Mouse (Mus musculus) midbrain, embryonic 14.5 days (tissue): ENCODE results near the gene Col6a4. TPM values are rescaled to one million over a fixed set of nuclear protein-coding genes. Genes with fewer than 3 reads are reported as not detected.

Source experiments
- ATAC-seq: fragments of 200-750 bp; cut with Nextera tagmentation; 2 replicates; pipeline ENCODE4 v1.8.0; 2017; ENCODE audit warnings: moderate number of reproducible peaks, moderate library complexity; ENCODE audit not compliant: low FRiP score, low TSS enrichment
- DNase-seq: peaks from one replicate; pipeline ENCODE4 v3.0.0-alpha.2; 2015
- H3K27ac ChIP-seq: fragments of 300-500 bp; sonication (generic); replicated peaks from 2 replicates; pipeline ENCODE4 v1.5.1; 2014; ENCODE audit warnings: mild to moderate bottlenecking, low read depth, low read length, moderate library complexity
- H3K27me3 ChIP-seq: fragments of 300-500 bp; sonication (generic); 2 replicates; pipeline ENCODE4 v1.6.1; 2014; ENCODE audit warnings: low read length, control low read depth, mixed read lengths; ENCODE audit not compliant: control insufficient read depth, insufficient read depth
- H3K36me3 ChIP-seq: fragments of 300-500 bp; sonication (generic); 2 replicates; pipeline ENCODE4 v1.6.1; 2014; ENCODE audit warnings: low read length, control low read depth; ENCODE audit not compliant: control insufficient read depth, insufficient read depth
- H3K4me1 ChIP-seq: fragments of 300-500 bp; sonication (generic); 2 replicates; pipeline ENCODE4 v1.6.1; 2014; ENCODE audit warnings: mild to moderate bottlenecking, antibody characterized with exemption, low read length, control low read depth; ENCODE audit not compliant: control insufficient read depth, insufficient read depth
- H3K4me2 ChIP-seq: fragments of 300-500 bp; sonication (generic); 2 replicates; pipeline ENCODE4 v1.6.1; 2014; ENCODE audit warnings: mild to moderate bottlenecking, low read length, moderate library complexity
- H3K4me3 ChIP-seq: fragments of 300-500 bp; sonication (generic); replicated peaks from 2 replicates; pipeline ENCODE4 v1.5.1; 2014; ENCODE audit warnings: low read depth, low read length
- H3K9ac ChIP-seq: fragments of 300-500 bp; sonication (generic); replicated peaks from 2 replicates; pipeline ENCODE4 v1.6.1; 2014; ENCODE audit warnings: mild to moderate bottlenecking, low read length, moderate library complexity
- H3K9me3 ChIP-seq: fragments of 300-500 bp; sonication (generic); 2 replicates; pipeline ENCODE4 v1.6.1; 2016; ENCODE audit warnings: low read length, control low read depth, mixed read lengths; ENCODE audit not compliant: control insufficient read depth
- WGBS: fragments of 180-500 bp; shearing (Covaris S2); extraction: QIAGEN DNeasy Blood & Tissue Kit; methylation state at CpG from one replicate; pipeline ENCODE4 v1.1.7; 2014; 5-methylcytosine and 5-hydroxymethylcytosine counted together
- polyA plus RNA-seq: library from polyadenylated mRNA; unstranded; fragments of >200 nt; fragmentation: Nextera tagmentation; extraction: Ambion mirVana; gene quantifications from 2 replicates; pipeline ENCODE4 v1.2.1, GENCODE M21; 2014

Col6a4 gene
- polyA plus RNA-seq, 1 experiment from 2014 or later, result 0.38 TPM

DNA sequence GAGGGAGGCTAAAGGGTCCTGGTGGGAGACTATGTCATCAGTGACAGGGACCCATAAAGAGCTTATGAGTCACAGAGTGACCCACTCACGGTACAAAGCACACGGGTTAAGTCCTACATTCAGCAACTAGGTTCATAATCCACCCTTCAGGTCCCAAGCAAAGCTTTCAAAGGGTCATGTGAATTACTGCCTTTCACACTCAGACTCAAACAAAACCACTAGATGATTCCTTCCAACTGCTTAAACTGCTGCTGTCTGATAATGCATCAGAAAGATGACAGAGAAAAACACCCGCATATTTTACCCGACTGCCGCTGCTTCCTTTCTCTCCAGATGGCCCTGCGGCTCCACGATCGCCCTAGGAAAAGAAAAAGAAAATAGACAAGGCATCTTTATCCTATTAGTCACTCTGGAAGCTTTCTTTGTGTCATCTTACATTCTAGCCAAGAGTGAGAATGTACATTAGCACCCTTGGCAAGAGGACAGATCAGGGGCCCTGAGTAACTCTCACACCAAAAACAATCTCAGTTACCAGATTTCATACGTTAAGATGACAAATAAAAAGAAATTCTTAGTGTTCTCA, 52.6 kb downstream of the Col6a4 start:
- ATAC-seq, result no peak; the same call in 1 of the 2 replicates
- H3K4me1 ChIP-seq, result no peaks in the 10 kb centered on the region
- H3K4me2 ChIP-seq, result no peak overlapping the region
- peak overlapping the region; percentile 8; the same call in 1 of the 2 replicates for H3K27ac ChIP-seq
- H3K4me3 ChIP-seq, result no peak overlapping the region
- H3K9ac ChIP-seq, result no peak overlapping the region
- no peaks in the 10 kb centered on the region for H3K27me3 ChIP-seq
- DNase-seq, result peak; percentile 49
- H3K36me3 ChIP-seq, result no peaks in the 10 kb centered on the region
- H3K9me3 ChIP-seq, result no peaks in the 10 kb centered on the region
- WGBS, result 25% methylated on average over 9 of the region's 9 CpGs

DNA sequence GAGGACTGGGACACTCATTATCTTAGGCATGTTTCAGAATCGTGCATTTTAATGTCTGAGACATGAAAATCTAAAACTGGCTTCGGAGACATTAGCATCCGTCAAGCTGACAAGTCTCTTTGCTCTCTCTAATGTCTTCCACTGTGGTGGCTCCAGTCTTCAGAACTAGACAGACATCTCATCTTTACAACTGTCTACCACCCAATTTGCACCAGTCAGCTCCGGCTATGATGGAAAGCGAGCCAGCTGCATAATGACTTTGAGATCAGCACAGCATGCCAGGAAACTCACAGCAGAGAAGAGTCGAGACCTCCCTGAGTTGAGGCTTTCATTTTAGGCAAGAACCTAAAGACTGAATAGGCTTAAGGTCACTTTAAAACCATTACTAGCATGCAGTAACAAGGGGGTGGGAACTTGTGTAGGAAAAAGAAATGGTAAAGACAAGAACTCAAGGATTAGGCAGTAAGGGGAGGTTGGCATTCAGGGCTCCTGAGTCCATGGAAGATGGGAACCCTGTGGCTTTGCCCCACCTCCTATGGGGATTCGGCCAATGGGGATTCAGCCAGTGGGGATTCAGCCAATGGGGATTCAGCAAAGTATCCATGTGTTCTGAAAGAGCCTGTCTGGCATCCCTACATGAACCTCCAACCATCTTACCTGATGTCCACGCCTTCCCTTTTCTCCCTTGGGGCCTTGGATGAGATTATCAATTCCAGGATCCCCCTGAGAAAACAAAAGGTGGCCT, 56.5 kb downstream of the Col6a4 start:
- DNase-seq (no peak), ATAC-seq (no peak)
- Histone ChIP-seq H3K27me3 (no peaks in the 10 kb centered on the region), H3K9me3 (no peaks in the 10 kb centered on the region), H3K4me2 (no peak overlapping the region), H3K36me3 (no peaks in the 10 kb centered on the region), H3K27ac (no peak overlapping the region), H3K4me1 (no peaks in the 10 kb centered on the region), H3K4me3 (no peak overlapping the region), H3K9ac (no peak overlapping the region)
- WGBS, result 79% methylated on average over 8 of the region's 8 CpGs

DNA sequence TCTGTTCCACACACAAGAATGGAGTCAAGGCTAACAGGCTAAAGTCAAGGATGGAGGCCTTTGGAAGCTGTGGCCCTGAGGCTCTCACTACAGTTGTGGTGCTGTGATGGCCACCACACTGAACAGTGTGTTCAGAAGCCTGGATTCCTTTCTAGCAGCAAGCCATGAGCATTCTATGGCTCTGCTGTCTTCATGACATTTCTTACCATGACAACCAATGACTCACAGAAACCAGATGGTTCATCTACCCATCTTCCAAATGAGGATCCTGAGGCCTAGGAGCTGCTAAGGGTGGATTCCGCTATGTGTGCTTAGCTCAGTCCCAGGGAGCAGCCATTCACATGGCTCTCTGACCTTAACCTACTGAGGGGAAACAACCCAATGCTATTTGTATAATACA, 57.3 kb downstream of the Col6a4 start:
- Histone ChIP-seq H3K27ac (no peak overlapping the region), H3K4me2 (no peak overlapping the region), H3K36me3 (no peaks in the 10 kb centered on the region), H3K4me1 (no peaks in the 10 kb centered on the region), H3K9ac (no peak overlapping the region), H3K27me3 (no peaks in the 10 kb centered on the region), H3K4me3 (no peak overlapping the region), H3K9me3 (no peaks in the 10 kb centered on the region)
- DNase-seq (no peak), ATAC-seq (no peak)
- 79% methylated on average over 1 of the region's 1 CpGs for WGBS

DNA sequence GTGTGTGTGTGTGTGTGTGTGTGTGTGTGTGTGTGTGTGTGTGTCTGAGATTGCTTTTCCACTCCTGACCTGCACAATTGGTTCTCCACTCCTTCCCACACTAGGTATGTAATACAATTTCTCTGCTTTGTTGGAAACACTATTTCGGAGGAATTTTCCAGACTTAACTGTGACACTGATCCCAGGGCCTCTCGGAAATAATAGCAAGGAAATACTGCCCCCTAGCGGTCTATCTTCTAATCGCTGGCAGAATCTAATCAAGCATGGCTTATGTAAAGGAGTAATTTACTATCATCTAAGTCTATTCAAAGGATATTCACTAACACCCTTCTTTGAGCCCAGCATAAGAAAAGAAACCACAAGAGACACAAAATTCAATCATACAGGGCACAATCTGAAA, 57.7 kb downstream of the Col6a4 start:
- peak; percentile 92 for DNase-seq
- no peaks in the 10 kb centered on the region for H3K4me1 ChIP-seq

DNA sequence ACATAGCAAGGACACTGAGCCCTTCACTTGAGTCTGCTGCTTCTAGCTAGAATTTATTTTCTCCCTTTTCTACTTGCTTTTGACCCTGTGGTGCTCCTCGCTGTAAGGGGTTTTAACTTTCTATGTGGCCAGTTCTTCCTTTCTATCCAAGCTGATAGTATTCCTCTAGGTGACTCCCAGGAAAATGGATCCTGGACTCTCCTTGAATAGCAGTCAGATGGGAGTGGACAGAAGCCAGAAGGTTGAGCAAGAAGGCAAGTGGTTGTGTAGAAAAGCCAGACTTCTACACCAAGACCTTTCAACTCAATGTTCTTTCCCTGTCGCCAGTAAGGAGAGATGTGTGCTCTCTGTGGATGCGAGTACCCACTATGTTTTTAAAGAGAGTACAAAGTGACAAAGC, 80.9 kb downstream of the Col6a4 start:
- H3K4me3 ChIP-seq, result no peak overlapping the region
- H3K27me3 ChIP-seq, result no peaks in the 10 kb centered on the region
- DNase-seq (no peak), ATAC-seq (no peak)
- no peaks in the 10 kb centered on the region for H3K36me3 ChIP-seq
- H3K27ac ChIP-seq, result no peak overlapping the region
- H3K4me1 ChIP-seq, result no peaks in the 10 kb centered on the region
- WGBS, result 89% methylated on average over 3 of the region's 3 CpGs
- no peak overlapping the region for H3K9ac ChIP-seq
- H3K4me2 ChIP-seq, result no peak overlapping the region
- H3K9me3 ChIP-seq, result no peaks in the 10 kb centered on the region

More for the DNA sequence above, 57.7 kb downstream of the Col6a4 start:
- H3K9me3 ChIP-seq, result no peaks in the 10 kb centered on the region
- WGBS, result 3% methylated on average over 4 of the region's 4 CpGs
- no peak overlapping the region for H3K4me2 ChIP-seq
- H3K27ac ChIP-seq, result no peak overlapping the region
- H3K36me3 ChIP-seq, result no peaks in the 10 kb centered on the region
- no peak overlapping the region for H3K4me3 ChIP-seq
- no peak overlapping the region for H3K9ac ChIP-seq
- no peak for ATAC-seq
- H3K27me3 ChIP-seq, result no peaks in the 10 kb centered on the region

DNA sequence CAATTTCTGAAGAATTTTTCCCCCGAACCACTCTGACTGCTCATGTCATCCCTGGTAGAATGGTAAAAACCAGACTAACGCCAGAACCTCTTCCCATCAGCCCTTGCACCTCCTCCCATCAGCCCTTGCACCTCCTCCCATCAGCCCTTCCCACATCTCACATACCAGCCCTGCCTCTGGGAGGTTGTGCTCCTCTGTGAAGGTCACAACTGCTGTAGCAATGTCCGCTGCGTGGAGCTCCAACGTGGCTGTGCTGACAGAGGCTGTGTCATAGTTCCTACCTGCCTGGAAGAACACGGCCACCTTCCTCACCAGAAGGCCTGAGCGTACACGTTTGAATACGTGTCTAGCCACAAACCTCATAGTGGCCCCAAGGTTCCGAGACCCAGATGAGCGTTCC, 83.4 kb downstream of the Col6a4 start:
- no peaks in the 10 kb centered on the region for H3K4me1 ChIP-seq
- H3K4me2 ChIP-seq, result no peak overlapping the region
- ATAC-seq, result no peak
- 90% methylated on average over 11 of the region's 11 CpGs for whole genome bisulfite sequencing
- H3K36me3 ChIP-seq, result no peaks in the 10 kb centered on the region
- no peaks in the 10 kb centered on the region for H3K27me3 ChIP-seq
- DNase-seq, result no peak
- no peak overlapping the region for H3K9ac ChIP-seq
- no peak overlapping the region for H3K4me3 ChIP-seq
- H3K9me3 ChIP-seq, result no peaks in the 10 kb centered on the region
- no peak overlapping the region for H3K27ac ChIP-seq

DNA sequence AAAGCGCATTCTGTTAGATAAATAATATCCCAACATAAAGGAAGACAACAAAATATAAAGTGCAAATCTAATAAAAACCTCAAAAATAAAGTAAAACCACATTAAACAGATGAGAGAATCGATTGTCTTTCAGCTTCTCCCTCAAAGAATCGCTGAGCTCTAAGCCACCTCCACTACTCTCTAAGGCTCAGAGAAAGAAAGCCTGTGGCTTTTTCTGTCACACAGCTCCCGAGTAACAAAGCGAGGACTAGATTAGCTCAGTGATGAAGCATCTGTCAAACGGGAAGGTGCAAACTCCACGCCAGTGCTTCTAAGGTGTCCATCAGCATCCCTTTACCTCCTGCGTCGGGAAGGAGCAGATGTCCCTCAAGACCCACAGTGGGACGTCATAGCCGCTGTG, 98.6 kb downstream of the Col6a4 start:
- no peaks in the 10 kb centered on the region for H3K9me3 ChIP-seq
- DNase-seq, result peak; percentile 19
- no peaks in the 10 kb centered on the region for H3K4me1 ChIP-seq
- H3K27ac ChIP-seq, result no peak overlapping the region
- no peaks in the 10 kb centered on the region for H3K36me3 ChIP-seq
- H3K4me2 ChIP-seq, result no peak overlapping the region
- H3K9ac ChIP-seq, result no peak overlapping the region
- H3K27me3 ChIP-seq, result no peaks in the 10 kb centered on the region
- no peak for ATAC-seq
- no peak overlapping the region for H3K4me3 ChIP-seq
- 60% methylated on average over 11 of the region's 11 CpGs for WGBS

DNA sequence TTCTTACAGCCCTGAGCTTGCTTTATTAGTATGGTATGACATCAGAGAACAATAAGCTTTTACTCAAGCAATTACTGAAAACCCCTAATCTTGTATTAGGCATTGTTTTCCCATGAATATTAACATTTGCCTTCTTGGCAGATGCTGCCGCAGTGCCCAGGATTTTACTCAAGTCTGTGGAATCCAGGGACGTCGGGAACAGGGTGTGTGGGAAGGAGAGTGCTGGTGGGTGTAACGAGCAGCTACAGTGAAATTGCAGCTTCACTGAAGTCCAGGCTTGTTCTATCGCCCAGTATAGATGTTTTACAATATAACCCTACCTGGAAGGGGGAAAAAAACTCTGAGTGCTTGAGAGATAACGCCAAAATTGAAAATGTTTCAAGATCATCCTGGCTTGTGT, 104.2 kb downstream of the Col6a4 start:
- Histone ChIP-seq H3K9me3 (no peaks in the 10 kb centered on the region), H3K36me3 (no peaks in the 10 kb centered on the region), H3K9ac (no peak overlapping the region), H3K27me3 (no peaks in the 10 kb centered on the region), H3K4me1 (no peaks in the 10 kb centered on the region), H3K4me2 (no peak overlapping the region), H3K27ac (no peak overlapping the region), H3K4me3 (no peak overlapping the region)
- ATAC-seq (no peak), DNase-seq (peak; percentile 17)
- 73% methylated on average over 6 of the region's 6 CpGs for WGBS

DNA sequence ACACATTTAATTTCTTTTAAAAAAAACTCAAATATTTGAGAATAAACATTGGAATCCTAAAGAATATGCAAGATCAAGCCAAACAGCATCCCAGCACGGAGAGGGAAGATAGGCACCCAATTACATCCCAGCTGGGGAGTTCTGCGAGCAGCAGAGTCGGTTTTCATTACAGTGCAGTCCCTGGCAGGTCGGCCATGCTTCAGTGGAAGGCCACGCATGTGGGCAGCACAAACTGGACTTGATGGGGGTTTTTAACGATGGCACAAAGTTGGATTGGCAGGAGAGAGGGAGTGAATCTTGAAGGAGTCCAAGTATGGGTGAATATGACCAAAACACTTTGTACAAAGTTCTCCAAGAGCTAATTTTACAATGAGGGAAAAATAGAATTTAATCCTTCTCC, 106.5 kb downstream of the Col6a4 start:
- H3K4me2 ChIP-seq, result no peak overlapping the region
- no peak overlapping the region for H3K4me3 ChIP-seq
- H3K36me3 ChIP-seq, result no peaks in the 10 kb centered on the region
- no peaks in the 10 kb centered on the region for H3K27me3 ChIP-seq
- no peaks in the 10 kb centered on the region for H3K9me3 ChIP-seq
- H3K9ac ChIP-seq, result no peak overlapping the region
- H3K27ac ChIP-seq, result no peak overlapping the region
- DNase-seq (no peak), ATAC-seq (no peak)
- H3K4me1 ChIP-seq, result peaks cover 4% of the 10 kb centered on the region; the same call in 1 of the 2 replicates
- WGBS, result 73% methylated on average over 6 of the region's 6 CpGs
